Mouse (Mus musculus) kidney, postnatal 10 days (tissue): ENCODE data around the gene Megf8.
"Not testable (repeated sequence)": the region's sequence is repeated elsewhere in the genome, so short reads cannot be mapped to it uniquely, and the experiment has no call there.

Experiments
- DNase-seq: peaks from one replicate; pipeline ENCODE4 v3.0.0; 2021; ENCODE audit warnings: mixed read lengths

Megf8 gene

GRCm38 (mm10) chr7:25385259-25385658 lies 68.3 kb downstream of the Megf8 start:
- DNase-seq: peak; percentile 8

DNA sequence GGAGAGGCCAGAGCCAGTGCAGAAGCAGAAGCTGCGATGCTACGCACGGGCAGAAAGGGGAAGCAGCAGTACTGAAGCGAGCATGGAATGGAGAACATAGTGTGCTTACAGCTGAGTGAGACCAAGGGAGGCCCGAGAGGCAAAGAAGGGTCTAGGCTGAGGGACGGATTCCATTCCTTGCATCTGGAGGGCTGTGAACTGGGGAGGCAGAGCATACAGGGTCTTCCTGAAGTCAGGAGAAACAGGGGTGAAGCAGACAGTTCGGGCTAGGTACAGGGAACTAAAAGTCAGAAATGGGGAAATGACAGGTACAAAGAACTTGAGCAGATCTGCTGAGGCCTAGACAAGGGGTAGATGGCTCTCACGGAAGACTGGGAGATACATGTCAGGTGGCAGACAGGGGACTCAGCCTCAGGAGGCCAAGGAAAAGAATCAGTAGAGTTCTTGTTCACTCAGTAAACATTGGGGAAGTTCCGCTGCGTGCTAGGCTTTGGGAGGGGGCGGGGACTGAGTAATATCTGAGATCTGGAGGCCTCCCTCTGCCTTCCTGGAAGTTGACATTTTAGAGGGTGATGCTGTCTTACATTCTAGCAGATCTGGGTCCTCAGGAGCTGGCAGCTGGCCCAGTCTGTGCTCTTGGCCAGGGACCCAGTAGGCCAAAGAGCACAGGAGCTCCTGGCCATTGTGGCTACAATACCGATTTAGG lies 69.0 kb downstream of the Megf8 start:
- peak; percentile 88 for DNase-seq

DNA sequence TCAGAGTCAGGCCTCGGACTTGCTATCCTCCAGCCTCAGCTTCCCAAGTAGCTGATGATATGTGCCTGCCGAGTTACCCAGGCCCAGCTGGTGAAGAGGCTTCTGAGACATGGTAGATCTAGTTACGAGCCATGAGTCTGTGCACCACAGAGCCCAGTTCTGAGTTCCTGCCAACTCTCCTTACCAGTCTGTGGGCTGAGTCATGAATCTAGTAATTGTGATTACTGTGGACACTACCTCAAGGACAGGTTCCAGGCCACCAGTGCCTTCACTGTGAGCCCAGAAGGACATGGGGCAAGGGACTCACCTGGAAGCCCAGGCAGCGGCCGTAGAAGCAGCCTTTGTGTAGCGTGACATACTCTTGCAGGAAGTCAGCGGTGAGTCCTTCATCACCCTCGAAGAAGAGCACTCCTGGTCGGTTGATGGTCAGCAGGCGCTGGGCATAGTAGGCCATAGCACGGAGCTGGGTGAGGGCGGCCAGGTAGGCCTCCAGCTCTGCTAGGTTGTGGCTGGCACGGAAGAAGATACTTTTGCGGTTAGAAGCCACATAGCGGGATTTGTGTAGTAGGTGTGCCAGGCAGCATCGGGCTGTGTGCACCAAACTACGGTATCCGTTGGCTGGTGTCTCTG lies 71.0 kb downstream of the Megf8 start:
- peak; percentile 7 for DNase-seq

- peak; percentile 11 for DNase-seq
Observed at GRCm38 (mm10) chr7:25388916-25389315, 72.0 kb downstream of the Megf8 start.

DNA sequence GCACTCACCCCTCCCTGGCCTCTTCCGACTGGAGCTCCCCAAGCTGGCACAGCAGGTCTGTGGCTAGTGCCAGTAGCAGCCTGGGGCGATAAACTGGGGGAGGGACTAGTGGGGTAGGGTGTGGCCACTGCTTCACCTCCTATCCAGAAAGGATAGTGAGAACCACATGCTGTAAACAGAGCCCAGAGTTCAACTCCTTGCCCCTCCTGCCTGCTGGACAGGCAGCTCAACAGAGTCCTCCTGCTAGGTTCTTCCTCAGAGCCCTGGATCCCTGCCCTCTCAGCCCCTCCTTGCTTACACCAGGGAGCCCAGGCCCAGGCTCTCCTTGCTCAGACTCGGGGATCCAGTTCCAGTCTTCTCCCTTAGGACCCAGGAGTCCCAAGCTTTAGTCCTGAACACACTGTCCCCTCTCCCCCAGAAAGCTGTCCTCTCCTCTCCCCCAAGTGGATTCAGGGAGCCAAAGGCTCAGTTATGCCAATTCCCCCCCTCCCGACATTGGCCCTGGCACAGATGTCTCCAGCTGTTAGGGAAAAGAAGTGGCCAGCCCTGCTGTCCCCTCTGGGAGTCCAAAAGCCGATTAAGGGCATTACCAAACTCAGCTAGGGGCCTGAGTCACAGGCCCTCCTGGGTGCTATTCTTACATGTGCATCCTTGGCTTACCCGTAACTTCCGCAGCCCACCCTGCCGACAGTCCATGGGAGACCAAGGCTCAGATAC lies 73.2 kb downstream of the Megf8 start:
- DNase-seq: peak; percentile 75

GRCm38 (mm10) chr7:25390986-25391385 lies 74.0 kb downstream of the Megf8 start:
- peak; percentile 10 for DNase-seq

GRCm38 (mm10) chr7:25391856-25392453 lies 75.0 kb downstream of the Megf8 start:
- DNase-seq: no peak

DNA sequence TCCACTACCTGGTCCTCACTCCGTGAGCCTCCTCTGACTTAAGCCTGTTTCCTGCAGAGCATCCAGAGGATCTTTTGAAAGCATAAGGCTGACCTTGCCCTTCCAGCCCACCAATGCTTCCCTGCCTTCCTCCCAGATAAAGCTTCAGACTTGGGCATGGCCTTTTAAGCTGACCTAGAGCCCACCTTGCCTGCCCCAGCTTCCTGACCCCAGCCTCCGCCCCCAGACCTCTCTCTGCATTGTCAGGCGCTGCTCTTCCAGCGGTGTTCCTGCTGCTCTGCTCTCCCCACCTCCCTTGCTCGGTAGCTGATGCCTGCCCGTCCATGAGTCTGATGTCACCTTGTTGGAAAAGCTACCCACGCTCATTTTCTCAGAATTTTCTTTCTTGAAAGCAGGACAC lies 75.9 kb downstream of the Megf8 start:
- DNase-seq: no peak

GRCm38 (mm10) chr7:25393451-25394210 lies 76.7 kb downstream of the Megf8 start:
- no peak for DNase-seq

- no peak for DNase-seq
Observed at GRCm38 (mm10) chr7:25394754-25395153, 77.8 kb downstream of the Megf8 start.

GRCm38 (mm10) chr7:25395186-25395557 lies 78.2 kb downstream of the Megf8 start:
- DNase-seq: no peak

GRCm38 (mm10) chr7:25395558-25396521 lies 78.9 kb downstream of the Megf8 start:
- peak; percentile 98 for DNase-seq

DNA sequence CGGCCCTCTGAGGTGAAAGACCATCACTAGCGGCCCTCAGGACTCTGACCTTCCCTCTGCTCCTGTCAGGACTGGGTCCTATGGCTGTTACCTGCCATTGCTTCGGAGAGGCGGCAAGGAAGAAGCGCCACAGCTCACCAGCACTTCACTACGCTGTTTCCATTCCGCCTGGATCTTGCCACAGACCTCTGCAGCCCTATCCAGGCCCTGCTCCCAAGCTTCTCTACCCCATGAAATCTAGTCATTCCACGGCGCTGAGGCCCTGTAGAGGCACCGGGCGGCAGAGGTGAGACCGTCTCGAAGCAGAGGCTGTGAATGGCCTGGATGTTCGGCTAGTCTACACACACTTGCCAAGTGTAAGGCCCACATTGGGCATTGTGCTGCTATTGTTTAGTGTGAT lies 79.7 kb downstream of the Megf8 start:
- no peak for DNase-seq

DNA sequence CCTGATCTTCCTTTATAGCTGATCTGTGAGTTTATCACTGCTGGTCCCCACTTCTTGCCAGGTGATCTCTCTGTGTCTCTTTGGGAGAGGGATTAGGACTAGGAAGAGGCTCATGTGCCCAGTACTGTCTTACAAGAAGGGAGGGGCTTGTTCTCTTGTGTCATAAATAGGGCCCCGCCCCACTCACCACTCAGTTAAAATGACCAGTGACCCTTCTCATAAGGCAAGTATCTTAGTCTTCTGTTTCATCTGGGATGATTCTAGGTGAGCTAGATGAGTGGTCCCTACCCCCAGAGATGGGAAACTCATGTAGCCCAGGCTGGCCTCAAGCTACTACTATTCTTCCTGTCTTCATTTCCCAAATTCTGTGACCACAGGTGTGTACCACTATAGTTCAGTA lies 81.6 kb downstream of the Megf8 start, which contains the start of gene Lipe:
TSS of gene Lipe (minus strand) at position 101 of the 400 bp plus-strand sequence.
- DNase-seq: no peak

DNA sequence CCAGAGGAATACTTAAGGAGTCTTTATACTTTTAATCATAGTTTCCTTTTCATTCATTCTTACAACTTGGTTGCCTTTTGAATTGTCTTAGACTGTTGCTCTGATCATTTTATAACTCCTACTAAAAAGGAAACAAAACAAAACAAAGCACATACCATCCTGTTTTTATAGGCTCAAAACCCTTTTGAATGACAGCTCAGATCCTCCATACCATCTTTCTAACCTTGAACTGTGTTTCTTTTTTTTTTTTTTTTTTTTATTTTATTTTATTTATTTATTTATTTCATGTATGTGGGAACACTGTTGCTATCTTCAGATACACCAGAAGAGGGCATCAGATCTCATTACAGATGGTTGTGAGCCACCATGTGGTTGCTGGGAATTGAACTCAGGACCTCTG lies 82.1 kb downstream of the Megf8 start:
- not testable (repeated sequence) for DNase-seq

- no peak for DNase-seq
Observed at GRCm38 (mm10) chr7:25401551-25401950, 84.6 kb downstream of the Megf8 start.

- DNase-seq: no peak
Observed at GRCm38 (mm10) chr7:25401986-25402385, 85.0 kb downstream of the Megf8 start.

DNA sequence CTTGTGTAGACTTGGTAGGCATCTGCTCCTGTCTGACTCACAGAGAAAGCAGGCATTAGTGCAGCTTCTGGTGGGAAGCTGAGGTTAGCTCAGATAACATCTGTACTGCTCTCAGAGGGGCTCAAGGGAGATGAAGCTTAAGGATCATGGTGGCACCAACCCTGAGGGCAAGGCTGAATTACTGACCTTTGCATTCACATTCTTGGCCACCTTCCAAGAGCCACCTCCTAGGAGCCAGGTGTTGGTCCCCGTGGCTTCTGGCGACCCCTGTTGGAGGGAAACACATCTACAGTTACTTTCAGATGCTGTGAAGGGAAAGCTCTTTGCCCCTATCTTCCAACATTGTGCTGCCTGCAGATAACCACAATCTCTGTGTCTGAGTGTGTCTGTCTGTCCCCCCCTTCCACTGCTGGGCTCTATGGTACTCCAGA lies 85.7 kb downstream of the Megf8 start:
- peak; percentile 81 for DNase-seq

- DNase-seq: no peak
Observed at GRCm38 (mm10) chr7:25406468-25406867, 89.5 kb downstream of the Megf8 start.

GRCm38 (mm10) chr7:25409114-25409760 lies 92.3 kb downstream of the Megf8 start:
- DNase-seq: no peak
